ENCODE assay signal across 13 mouse cellular contexts in the genomic region with DNA sequence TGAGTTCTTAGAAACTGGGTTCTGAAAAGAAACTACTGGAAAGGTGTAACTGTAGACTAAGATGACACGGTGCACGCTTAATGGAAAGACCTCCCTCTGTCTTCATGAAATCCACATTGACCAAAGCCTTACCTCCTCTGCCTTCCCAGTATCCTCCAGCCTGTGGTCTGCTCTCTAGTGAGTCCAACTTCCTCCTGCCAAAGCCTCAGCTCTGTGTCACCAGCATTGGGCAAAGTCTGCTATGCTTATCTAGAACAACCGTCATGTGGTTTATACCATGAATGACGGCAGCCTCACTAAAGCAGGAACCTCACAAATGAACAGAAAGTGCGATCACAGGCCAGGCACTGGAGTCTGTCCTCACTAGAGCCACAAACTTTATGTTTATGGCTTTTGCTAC. TPM values are rescaled to one million over a fixed set of nuclear protein-coding genes. Genes with fewer than 3 reads are reported as not detected.
A peak's percentile ranks its signal among the peaks of the same experiment; 100 is the strongest.
DNase-seq lines count a peak whose midpoint lies in the region; ATAC-seq lines count a peak whose summit lies in the region.
"Had no signal": no experiment of that assay in that cellular context is flagged by ENCODE, and none has a peak within 500 bp of the region (broad histone marks: within the 10 kb centered on the region; RNA-seq: fewer than 3 reads in every experiment).

No protein-coding gene starts in this region.

- H3K4me3 ChIP-seq in liver, embryonic 12.5 days = no peak overlapping the region
- H3K4me3 ChIP-seq in stomach, embryonic 15.5 days (replicated peaks) = no peak overlapping the region
- H3K4me3 ChIP-seq: gastrocnemius, adult 2 months; hindbrain, embryonic 12.5 days; limb, embryonic 10.5 days had no signal

- H3K27ac ChIP-seq in liver, embryonic 12.5 days = no peak overlapping the region
- H3K27ac ChIP-seq in stomach, embryonic 15.5 days = no peak overlapping the region
- H3K27ac ChIP-seq: gastrocnemius, adult 2 months; hindbrain, embryonic 12.5 days; limb, embryonic 10.5 days had no signal

- ATAC-seq in activated CD4-positive, CD25-positive, alpha-beta regulatory T cell, adult 4 months = peak; percentile 73
- ATAC-seq in liver, embryonic 12.5 days = peak; percentile 65
- ATAC-seq in stomach, embryonic 15.5 days (ENCODE audit: insufficient read depth, low FRiP score, low read depth) = peak; percentile 84

- H3K9me3 ChIP-seq in liver, embryonic 12.5 days (replicated peaks) = no peaks in the 10 kb centered on the region
- no peaks in the 10 kb centered on the region for H3K9me3 ChIP-seq in stomach, embryonic 15.5 days

- H3K27me3 ChIP-seq in liver, embryonic 12.5 days (replicated peaks) = no peaks in the 10 kb centered on the region
- H3K27me3 ChIP-seq in stomach, embryonic 15.5 days (replicated peaks) = no peaks in the 10 kb centered on the region
- H3K27me3 ChIP-seq: hindbrain, embryonic 12.5 days had no signal

- H3K36me3 ChIP-seq in liver, embryonic 12.5 days = no peaks in the 10 kb centered on the region
- no peaks in the 10 kb centered on the region for H3K36me3 ChIP-seq in stomach, embryonic 15.5 days

- no peak overlapping the region for H3K9ac ChIP-seq in liver, embryonic 12.5 days
- no peak overlapping the region for H3K9ac ChIP-seq in stomach, embryonic 15.5 days
- H3K9ac ChIP-seq: hindbrain, embryonic 12.5 days had no signal

- peak overlapping the region; percentile 27 for H3K4me2 ChIP-seq in liver, embryonic 12.5 days
- H3K4me2 ChIP-seq in stomach, embryonic 15.5 days = no peak overlapping the region
- H3K4me2 ChIP-seq: hindbrain, embryonic 12.5 days had no signal

- H3K4me1 ChIP-seq in liver, embryonic 12.5 days = peaks cover 19% of the 10 kb centered on the region
- H3K4me1 ChIP-seq in stomach, embryonic 15.5 days = no peaks in the 10 kb centered on the region
- H3K4me1 ChIP-seq: limb, embryonic 10.5 days had no signal

- DNase-seq in CD4-positive, CD25-positive, alpha-beta regulatory T cell, adult 2 months (ENCODE audit: low read depth, low spot score) = peak; percentile 62
- DNase-seq in right cerebral cortex, postnatal 36 days (ENCODE audit: low spot score in 2 of 2) = no peak
- no peak for DNase-seq in cerebellum, postnatal 25 days
- no peak for DNase-seq in right cerebral cortex, postnatal 4 days
- DNase-seq: gastrocnemius, adult 2 months; kidney, postnatal 25 days; right cerebral cortex, postnatal 25 days had no signal

- WGBS in liver, embryonic 12.5 days (ENCODE audit: insufficient replicate concordance) = 21% methylated on average over 5 of the region's 5 CpGs
- WGBS in stomach, embryonic 15.5 days = 57% methylated on average over 5 of the region's 5 CpGs

RNA-seq across cellular contexts. Expression of gene Lrrc66, which starts 2.2 kb away (rescaled TPM):
- 1 to 10 TPM; 1.5 to 1.7 TPM for polyA plus RNA-seq in activated CD4-positive, CD25-positive, alpha-beta regulatory T cell, adult 4 months (2017; shearing (Covaris generic))
- 0.13 and 0.29 TPM in 2 replicates for polyA plus RNA-seq in liver, embryonic 12.5 days (2016; fragmentation: Nextera tagmentation; extraction: Ambion mirVana)
- 1.8 and 1.9 TPM in 2 replicates for polyA plus RNA-seq in stomach, embryonic 15.5 days (2015; fragmentation: Nextera tagmentation; extraction: Ambion mirVana)
- polyA plus RNA-seq: forebrain, embryonic 11.5 days; hindbrain, embryonic 12.5 days had no signal

RNA-seq across cellular contexts. Expression of gene Sgcb, which starts 17.4 kb away (rescaled TPM):
- 10 to 100 TPM in 1 of 2 experiments, 1 to 10 TPM in 1; 9.7 to 11.0 TPM for polyA plus RNA-seq in activated CD4-positive, CD25-positive, alpha-beta regulatory T cell, adult 4 months (2017; shearing (Covaris generic))
- 4.5 and 4.7 TPM in 2 replicates for polyA plus RNA-seq in liver, embryonic 12.5 days (2016; fragmentation: Nextera tagmentation; extraction: Ambion mirVana)
- 23.6 and 26.7 TPM in 2 replicates for polyA plus RNA-seq in stomach, embryonic 15.5 days (2015; fragmentation: Nextera tagmentation; extraction: Ambion mirVana)

RNA-seq across cellular contexts. Expression of gene Spata18, which starts 21.0 kb away (rescaled TPM):
- polyA plus RNA-seq in activated CD4-positive, CD25-positive, alpha-beta regulatory T cell, adult 4 months (2017; shearing (Covaris generic)) = not detected
- polyA plus RNA-seq in liver, embryonic 12.5 days (2016; fragmentation: Nextera tagmentation; extraction: Ambion mirVana) = not detected in 2 replicates
- polyA plus RNA-seq in stomach, embryonic 15.5 days (2015; fragmentation: Nextera tagmentation; extraction: Ambion mirVana) = 0.13 and 0.40 TPM in 2 replicates
